ENCODE assay signal across 21 mouse cellular contexts in the genomic region with DNA sequence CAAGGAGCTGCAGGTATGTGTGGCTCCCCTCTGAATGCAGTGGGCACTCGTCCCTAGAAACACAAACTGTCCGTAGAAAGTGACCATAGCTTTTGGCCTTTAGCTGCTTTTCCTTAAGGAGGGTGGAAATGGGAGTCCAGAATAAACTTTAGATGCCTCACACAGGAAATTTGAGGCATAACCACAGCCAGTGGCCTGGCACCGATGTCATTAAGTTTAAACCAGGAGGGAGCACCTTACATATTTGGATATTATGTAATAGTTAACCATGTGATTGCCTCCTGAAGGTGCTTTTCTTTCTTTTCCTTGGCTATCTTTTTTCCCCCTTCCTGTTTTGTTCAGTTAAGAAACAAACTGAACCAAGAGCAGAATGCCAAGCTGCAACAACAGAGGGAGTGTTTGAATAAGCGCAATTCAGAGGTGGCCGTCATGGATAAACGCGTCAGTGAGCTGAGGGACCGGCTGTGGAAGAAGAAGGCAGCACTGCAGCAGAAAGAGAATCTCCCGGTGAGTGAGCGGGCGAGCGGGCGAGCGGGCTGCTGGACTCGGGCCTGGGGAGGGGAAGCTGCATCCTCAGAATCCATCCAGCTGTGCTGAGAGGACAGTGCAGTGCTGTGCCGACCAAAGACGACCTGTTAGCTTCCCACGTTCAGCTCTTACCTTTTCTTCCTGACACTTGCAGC. TPM values are rescaled to one million over a fixed set of nuclear protein-coding genes. Genes with fewer than 3 reads are reported as not detected.
DNase-seq lines count a peak whose midpoint lies in the region; TF ChIP-seq lines count a peak whose summit lies in the region.
"Had no signal": no experiment of that assay in that cellular context is flagged by ENCODE, and none has a peak within 500 bp of the region (broad histone marks: within the 10 kb centered on the region; RNA-seq: fewer than 3 reads in every experiment).

No protein-coding gene starts in this region.

- no peak for TF ChIP-seq CTCF in kidney, adult 2 months (conservative IDR thresholded peaks at IDR 0.05; ENCODE audit: insufficient read depth, insufficient read length, low read depth, low read length)

- H3K36me3 ChIP-seq in kidney, adult 2 months (ENCODE audit: control insufficient read depth, insufficient read depth, low read length): peaks cover 14% of the 10 kb centered on the region

- no peak for DNase-seq in kidney, adult 2 months
- no peak for DNase-seq in kidney, adult 11 months
- DNase-seq in left cerebral cortex, adult 18-20 months (ENCODE audit: low spot score in 2 of 2): peak; percentile 32 to 41
- DNase-seq in left cerebral cortex, adult 8-10 months (ENCODE audit: low spot score in 2 of 2): no peak
- peak; percentile 33 for DNase-seq in right cerebral cortex, adult 18-20 months
- no peak for DNase-seq in right cerebral cortex, adult 2 months (ENCODE audit: low spot score in 2 of 2)
- no peak for DNase-seq in Muller cell, postnatal 12 days (ENCODE audit: inconsistent ontology term)
- DNase-seq: adrenal gland, postnatal 36 days; cerebellum, adult 11 months; cerebellum, postnatal 14 days; gastrocnemius, postnatal 25 days; liver; lung, postnatal 10 days; midbrain, embryonic 14.5 days; retina, postnatal 1 day had no signal

- peaks cover 28% of the 10 kb centered on the region for H3K4me1 ChIP-seq in kidney, adult 2 months (ENCODE audit: control insufficient read depth, insufficient read depth, low read length)
- H3K4me1 ChIP-seq: embryonic facial prominence, embryonic 12.5 days; hindbrain, embryonic 12.5 days; limb, embryonic 10.5 days; neural tube, embryonic 12.5 days had no signal

- H3K4me3 ChIP-seq in kidney, adult 2 months (ENCODE audit: insufficient read depth, low read depth, low read length): no peak overlapping the region
- H3K4me3 ChIP-seq: embryonic facial prominence, embryonic 12.5 days; hindbrain, embryonic 12.5 days; limb, embryonic 10.5 days; megakaryocyte, embryonic 14.5 days; neural tube, embryonic 12.5 days had no signal

- H3K27me3 ChIP-seq in kidney, adult 2 months (replicated peaks; ENCODE audit: control insufficient read depth, insufficient read depth, low read length): no peaks in the 10 kb centered on the region
- H3K27me3 ChIP-seq: embryonic facial prominence, embryonic 12.5 days; hindbrain, embryonic 12.5 days; megakaryocyte, embryonic 14.5 days; neural tube, embryonic 12.5 days; Patski had no signal

- no peak for TF ChIP-seq POLR2A in kidney, adult 2 months (IDR thresholded peaks at IDR 0.05; ENCODE audit: low read depth, low read length)

- peak overlapping the region; percentile 53 for H3K27ac ChIP-seq in kidney, adult 2 months (ENCODE audit: insufficient read depth, low read depth, low read length)
- H3K27ac ChIP-seq: embryonic facial prominence, embryonic 12.5 days; hindbrain, embryonic 12.5 days; limb, embryonic 10.5 days; neural tube, embryonic 12.5 days had no signal

- WGBS in kidney, adult 2 months: 61% methylated on average over 18 of the region's 18 CpGs

RNA-seq across cellular contexts. Expression of a gene that starts 33.0 kb away (rescaled TPM):
- polyA plus RNA-seq in kidney, adult 2 months (2012; rRNA removed): 25.0 and 29.7 TPM in 2 replicates
- 10 to 100 TPM; 19.0 to 20.1 TPM for total RNA-seq in left cerebral cortex, adult 18-20 months (2021)
- 10 to 100 TPM; 23.8 to 34.0 (median 26.8) TPM for total RNA-seq in left cerebral cortex, adult 8-10 months (2022)

Comparison
In these comparisons a context has a peak if more than half of its experiments do, and no peak if none do; other contexts are left out.
1. DNase-seq: peak in left cerebral cortex, adult 18-20 months (2 of 2) and right cerebral cortex, adult 18-20 months (single experiment); none in kidney, adult 2 months (single experiment), kidney, adult 11 months (single experiment), left cerebral cortex, adult 8-10 months (0 of 2), right cerebral cortex, adult 2 months (0 of 2) and Muller cell, postnatal 12 days (single experiment).